Mouse (Mus musculus): ENCODE data around the gene Kcng1. TPM values are rescaled to one million over a fixed set of nuclear protein-coding genes. Genes with fewer than 3 reads are reported as not detected.

Kcng1 gene
- total and polyA plus RNA-seq, 3 experiments: not detected

- H3K36me3 ChIP-seq (ENCODE audit: control insufficient read depth in 1 of 2, insufficient read depth in 2 of 2, low read length in 2 of 2): no peaks in the 10 kb centered on the region
- no peak overlapping the region for H3K27ac ChIP-seq (ENCODE audit: control insufficient read depth, low read depth, low read length)
- no peaks in the 10 kb centered on the region for H3K27me3 ChIP-seq (ENCODE audit: control insufficient read depth in 1 of 2, insufficient read depth in 2 of 2, low read length in 2 of 2)
- H3K9ac ChIP-seq (ENCODE audit: control insufficient read depth, low read depth, low read length, poor library complexity, severe bottlenecking): no peak overlapping the region
- no peak overlapping the region for H3K4me3 ChIP-seq (ENCODE audit: control insufficient read depth in 1 of 2, insufficient read depth in 1 of 2, low read depth in 2 of 2, low read length in 2 of 2)
- TF ChIP-seq ETS1 (IDR thresholded peaks at IDR 0.05; ENCODE audit: low read depth, low read length) (no peak), CHD2 (IDR thresholded peaks at IDR 0.05; ENCODE audit: low read length) (no peak), CHD1 (IDR thresholded peaks at IDR 0.05; ENCODE audit: low read depth, low read length) (no peak), POLR2AphosphoS2 (IDR thresholded peaks at IDR 0.05; ENCODE audit: low read length) (no peak), BHLHE40 (IDR thresholded peaks at IDR 0.05; ENCODE audit: borderline replicate concordance, low read depth, low read length) (no peak), MAZ (IDR thresholded peaks at IDR 0.05; ENCODE audit: low read depth, low read length) (no peak), POLR2A (IDR thresholded peaks at IDR 0.05; ENCODE audit: control insufficient read depth in 1 of 2, insufficient read depth in 1 of 2, low read depth in 1 of 2, low read length in 2 of 2, poor library complexity in 1 of 2) (no peak)
- H3K9me3 ChIP-seq (replicated peaks; ENCODE audit: insufficient read depth, low read length): no peaks in the 10 kb centered on the region
- no peaks in the 10 kb centered on the region for H3K79me2 ChIP-seq (ENCODE audit: control insufficient read depth, insufficient read depth, low read length, poor library complexity)
- no peaks in the 10 kb centered on the region for H3K4me1 ChIP-seq (ENCODE audit: control insufficient read depth in 1 of 2, insufficient read depth in 2 of 2, low read length in 2 of 2)
- DNase-seq (ENCODE audit: low read depth, low spot score): no peak
These were observed 25.0 kb downstream of the Kcng1 start for GRCm38 (mm10) chr2:168256506-168256905.

GRCm38 (mm10) chr2:168253822-168254221 lies 27.7 kb downstream of the Kcng1 start:
- Histone ChIP-seq H3K4me1 (ENCODE audit: control insufficient read depth in 1 of 2, insufficient read depth in 2 of 2, low read length in 2 of 2) (no peaks in the 10 kb centered on the region), H3K9me3 (replicated peaks; ENCODE audit: insufficient read depth, low read length) (no peaks in the 10 kb centered on the region), H3K9ac (ENCODE audit: control insufficient read depth, low read depth, low read length, poor library complexity, severe bottlenecking) (no peak overlapping the region), H3K36me3 (ENCODE audit: control insufficient read depth in 1 of 2, insufficient read depth in 2 of 2, low read length in 2 of 2) (no peaks in the 10 kb centered on the region), H3K27ac (ENCODE audit: control insufficient read depth, low read depth, low read length) (no peak overlapping the region), H3K79me2 (ENCODE audit: control insufficient read depth, insufficient read depth, low read length, poor library complexity) (no peaks in the 10 kb centered on the region), H3K27me3 (ENCODE audit: control insufficient read depth in 1 of 2, insufficient read depth in 2 of 2, low read length in 2 of 2) (no peaks in the 10 kb centered on the region), H3K4me3 (ENCODE audit: control insufficient read depth in 1 of 2, insufficient read depth in 1 of 2, low read depth in 2 of 2, low read length in 2 of 2) (no peak overlapping the region)
- TF ChIP-seq GABPA (IDR thresholded peaks at IDR 0.05; ENCODE audit: low read depth, low read length) (no peak), ETS1 (IDR thresholded peaks at IDR 0.05; ENCODE audit: low read depth, low read length) (no peak), JUND (IDR thresholded peaks at IDR 0.05; ENCODE audit: low read depth, low read length) (no peak), KAT2A (conservative IDR thresholded peaks at IDR 0.05; ENCODE audit: low read depth, low read length) (no peak), NELFE (IDR thresholded peaks at IDR 0.05; ENCODE audit: low read depth, low read length) (no peak), GATA1 (IDR thresholded peaks at IDR 0.05; ENCODE audit: low read depth, low read length) (no peak), USF1 (IDR thresholded peaks at IDR 0.05; ENCODE audit: low read depth, low read length) (no peak), HCFC1 (IDR thresholded peaks at IDR 0.05; ENCODE audit: low read depth, low read length) (no peak), CHD1 (IDR thresholded peaks at IDR 0.05; ENCODE audit: low read depth, low read length) (no peak), MYB (IDR thresholded peaks at IDR 0.05; ENCODE audit: low read depth, low read length) (no peak), MEF2A (IDR thresholded peaks at IDR 0.05; ENCODE audit: extremely low read depth, insufficient replicate concordance, low read depth, low read length, poor library complexity, severe bottlenecking) (no peak), RAD21 (IDR thresholded peaks at IDR 0.05; ENCODE audit: low read depth, low read length) (no peak), ZMIZ1 (IDR thresholded peaks at IDR 0.05; ENCODE audit: low read depth, low read length) (no peak), E2F4 (IDR thresholded peaks at IDR 0.05; ENCODE audit: borderline replicate concordance, low read depth, low read length) (no peak), UBTF (IDR thresholded peaks at IDR 0.05; ENCODE audit: borderline replicate concordance, insufficient read depth, low read depth, low read length) (no peak)
- no peak for DNase-seq (ENCODE audit: low read depth, low spot score)
